Mouse (Mus musculus): ENCODE measurements around the gene Fahd2a.

DNA sequence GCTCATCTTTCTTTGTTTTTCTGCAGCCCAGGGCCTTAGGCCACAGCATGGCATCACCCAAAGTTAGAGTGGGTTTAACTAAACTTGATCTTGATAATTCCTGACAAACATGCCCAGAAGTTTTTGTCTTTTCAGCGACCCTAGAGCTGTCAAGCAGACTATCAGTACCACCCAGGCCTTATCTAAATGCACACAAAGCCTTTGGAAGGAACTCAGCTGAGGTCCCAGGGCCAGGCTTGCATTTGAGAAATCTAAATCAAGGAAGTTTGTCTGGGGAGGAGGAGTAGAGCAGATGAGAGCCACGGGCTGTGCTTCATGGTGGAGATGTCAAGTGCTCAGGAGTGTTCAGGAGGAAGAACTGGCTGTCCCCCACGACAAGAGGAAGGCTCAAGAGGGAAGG is 2.5 kb upstream of the Fahd2a start:
- no peak for TF ChIP-seq EP300 (IDR thresholded peaks at IDR 0.05; ENCODE audit: low read depth)
- no peak for TF ChIP-seq CTCF (IDR thresholded peaks at IDR 0.05; ENCODE audit: low read depth)

Measured in heart, postnatal 0 days (tissue).